Mouse (Mus musculus): ENCODE data around the gene Boc. TPM values are rescaled to one million over a fixed set of nuclear protein-coding genes. Genes with fewer than 3 reads are reported as not detected.
A peak's percentile ranks its signal among the peaks of the same experiment; 100 is the strongest.
"Not testable (repeated sequence)": the region's sequence is repeated elsewhere in the genome, so short reads cannot be mapped to it uniquely, and the experiment has no call there.

Boc gene
- polyA plus RNA-seq, 1 experiment from 2014 or later: 48.2 TPM

DNA sequence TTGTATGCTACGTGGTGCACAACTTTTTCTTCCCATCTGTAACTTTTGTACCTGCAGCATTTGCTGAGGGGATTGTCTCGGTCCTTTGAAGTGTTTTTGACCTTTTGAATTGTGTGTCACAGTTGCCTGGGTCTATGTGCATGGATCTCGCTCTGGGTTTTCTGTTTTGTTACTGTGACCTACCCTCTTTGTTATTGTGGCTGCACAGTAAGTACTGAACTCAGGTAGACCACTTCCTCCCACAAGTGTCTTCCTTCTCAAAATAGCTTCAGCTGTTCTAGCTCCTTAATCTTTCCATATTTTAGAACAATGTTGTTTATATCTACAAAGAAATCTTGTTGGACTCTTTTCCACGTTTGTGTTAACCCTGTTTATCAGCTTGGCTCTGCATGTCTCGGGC lies 97.8 kb downstream of the Boc start:
- no peaks in the 10 kb centered on the region for H3K9me3 ChIP-seq (ENCODE audit: control insufficient read depth, low read length)
- H3K4me1 ChIP-seq (ENCODE audit: control insufficient read depth, insufficient read depth, low read length): no peaks in the 10 kb centered on the region
- no peak overlapping the region for H3K4me3 ChIP-seq (ENCODE audit: low read depth, low read length)
- no peak for ATAC-seq (ENCODE audit: insufficient read depth, low FRiP score, low TSS enrichment)
- WGBS: 85% methylated on average over 5 of the region's 5 CpGs
- H3K4me2 ChIP-seq (ENCODE audit: low read depth): no peak overlapping the region
- no peak for DNase-seq (ENCODE audit: low spot score)
- H3K9ac ChIP-seq (ENCODE audit: low read length): no peak overlapping the region
- no peak overlapping the region for H3K27ac ChIP-seq (ENCODE audit: low read depth, low read length)
- no peaks in the 10 kb centered on the region for H3K36me3 ChIP-seq (ENCODE audit: control insufficient read depth, insufficient read depth, low read length)
- H3K27me3 ChIP-seq (ENCODE audit: control insufficient read depth, insufficient read depth, low read length): no peaks in the 10 kb centered on the region

DNA sequence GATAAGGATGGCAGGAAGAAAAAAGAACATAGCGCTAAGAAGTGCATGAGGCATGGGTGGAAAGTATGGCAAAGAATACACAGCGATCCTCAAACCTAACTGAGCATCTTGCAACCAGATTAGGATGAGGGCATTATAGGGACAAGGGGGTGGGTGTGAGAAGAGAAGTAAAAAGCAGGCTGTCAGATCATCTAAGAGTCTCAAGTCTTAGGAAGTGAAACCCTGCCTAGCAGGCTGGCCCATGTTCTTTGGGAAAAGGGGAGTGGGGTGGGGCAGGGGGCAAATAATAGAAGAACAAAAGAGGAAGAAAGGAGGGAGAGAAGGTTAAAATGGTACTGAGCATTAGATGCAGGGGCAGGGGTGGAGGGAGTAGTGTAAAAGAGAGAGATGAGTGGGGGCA lies 99.9 kb downstream of the Boc start:
- 91% methylated on average over 2 of the region's 2 CpGs for WGBS
- no peaks in the 10 kb centered on the region for H3K4me1 ChIP-seq (ENCODE audit: control insufficient read depth, insufficient read depth, low read length)
- ATAC-seq (ENCODE audit: insufficient read depth, low FRiP score, low TSS enrichment) (no peak), DNase-seq (ENCODE audit: low spot score) (no peak)
- no peaks in the 10 kb centered on the region for H3K27me3 ChIP-seq (ENCODE audit: control insufficient read depth, insufficient read depth, low read length)
- no peaks in the 10 kb centered on the region for H3K36me3 ChIP-seq (ENCODE audit: control insufficient read depth, insufficient read depth, low read length)
- no peak overlapping the region for H3K4me2 ChIP-seq (ENCODE audit: low read depth)
- H3K4me3 ChIP-seq (ENCODE audit: low read depth, low read length): no peak overlapping the region
- no peak overlapping the region for H3K27ac ChIP-seq (ENCODE audit: low read depth, low read length)
- H3K9me3 ChIP-seq (ENCODE audit: control insufficient read depth, low read length): no peaks in the 10 kb centered on the region
- no peak overlapping the region for H3K9ac ChIP-seq (ENCODE audit: low read length)

- H3K9ac ChIP-seq (ENCODE audit: low read length): no peak overlapping the region
- no peak for DNase-seq (ENCODE audit: low spot score)
- H3K4me1 ChIP-seq (ENCODE audit: control insufficient read depth, insufficient read depth, low read length): no peaks in the 10 kb centered on the region
- H3K9me3 ChIP-seq (ENCODE audit: control insufficient read depth, low read length): no peaks in the 10 kb centered on the region
- no peaks in the 10 kb centered on the region for H3K27me3 ChIP-seq (ENCODE audit: control insufficient read depth, insufficient read depth, low read length)
- H3K4me2 ChIP-seq (ENCODE audit: low read depth): no peak overlapping the region
- no peaks in the 10 kb centered on the region for H3K36me3 ChIP-seq (ENCODE audit: control insufficient read depth, insufficient read depth, low read length)
- H3K4me3 ChIP-seq (ENCODE audit: low read depth, low read length): no peak overlapping the region
- no peak for ATAC-seq (ENCODE audit: insufficient read depth, low FRiP score, low TSS enrichment)
- no peak overlapping the region for H3K27ac ChIP-seq (ENCODE audit: low read depth, low read length)
- WGBS: 93% methylated on average over 2 of the region's 2 CpGs
Measured at GRCm38 (mm10) chr16:44457858-44458257, 100.8 kb downstream of the Boc start.

- H3K27me3 ChIP-seq (ENCODE audit: control insufficient read depth, insufficient read depth, low read length); H3K4me3 ChIP-seq (ENCODE audit: low read depth, low read length); H3K27ac ChIP-seq (ENCODE audit: low read depth, low read length); ATAC-seq (ENCODE audit: insufficient read depth, low FRiP score, low TSS enrichment); H3K36me3 ChIP-seq (ENCODE audit: control insufficient read depth, insufficient read depth, low read length); H3K4me1 ChIP-seq (ENCODE audit: control insufficient read depth, insufficient read depth, low read length); H3K9ac ChIP-seq (ENCODE audit: low read length); DNase-seq (ENCODE audit: low spot score); H3K4me2 ChIP-seq (ENCODE audit: low read depth); H3K9me3 ChIP-seq (ENCODE audit: control insufficient read depth, low read length): not testable (repeated sequence)
- 94% methylated on average over 15 of the region's 15 CpGs for WGBS
Measured at GRCm38 (mm10) chr16:44441913-44442312, 116.8 kb downstream of the Boc start.

GRCm38 (mm10) chr16:44435481-44435880 lies 123.2 kb downstream of the Boc start:
- 72% methylated on average over 4 of the region's 4 CpGs for WGBS
- Histone ChIP-seq H3K27me3 (ENCODE audit: control insufficient read depth, insufficient read depth, low read length) (no peaks in the 10 kb centered on the region), H3K4me2 (ENCODE audit: low read depth) (no peak overlapping the region), H3K9me3 (ENCODE audit: control insufficient read depth, low read length) (no peaks in the 10 kb centered on the region), H3K9ac (ENCODE audit: low read length) (no peak overlapping the region), H3K36me3 (ENCODE audit: control insufficient read depth, insufficient read depth, low read length) (no peaks in the 10 kb centered on the region), H3K4me3 (ENCODE audit: low read depth, low read length) (no peak overlapping the region), H3K27ac (ENCODE audit: low read depth, low read length) (no peak overlapping the region), H3K4me1 (ENCODE audit: control insufficient read depth, insufficient read depth, low read length) (no peaks in the 10 kb centered on the region)
- ATAC-seq (ENCODE audit: insufficient read depth, low FRiP score, low TSS enrichment) (no peak), DNase-seq (ENCODE audit: low spot score) (no peak)

Small RNA genes within 50 kb of the gene (microRNA-seq; reads per million reads assigned to microRNA genes)
- gene Mir3081: 17.2 reads per million, percentile 28 among the genes with 10 or more reads in this experiment

Other genes with a start within 250 kb of the Boc start
- 0.18 and 0.32 TPM in 2 replicates for gene Sidt1, start 225.7 kb downstream of the Boc start, polyA plus RNA-seq (2014; fragmentation: Nextera tagmentation; extraction: Ambion mirVana)
- 29.9 and 33.0 TPM in 2 replicates for gene Spice1, start 211.8 kb downstream of the Boc start, polyA plus RNA-seq (2014; fragmentation: Nextera tagmentation; extraction: Ambion mirVana)
- 0.44 and 0.95 TPM in 2 replicates for gene Cfap44, start 164.1 kb downstream of the Boc start, polyA plus RNA-seq (2014; fragmentation: Nextera tagmentation; extraction: Ambion mirVana)
- 11.9 and 12.3 TPM in 2 replicates for gene Nepro, start 165.4 kb upstream of the Boc start, polyA plus RNA-seq (2014; fragmentation: Nextera tagmentation; extraction: Ambion mirVana)
- gene Gtpbp8, start 187.5 kb upstream of the Boc start, polyA plus RNA-seq (2014; fragmentation: Nextera tagmentation; extraction: Ambion mirVana): 31.9 and 33.2 TPM in 2 replicates
- 0.38 and 0.58 TPM in 2 replicates for gene Cd200r1, start 206.8 kb upstream of the Boc start, polyA plus RNA-seq (2014; fragmentation: Nextera tagmentation; extraction: Ambion mirVana)